Mouse (Mus musculus) monocyte, adult 2 months (primary cell): Measurements from ENCODE around the gene Fbf1.
"Not testable (repeated sequence)": the region's sequence is repeated elsewhere in the genome, so short reads cannot be mapped to it uniquely, and the experiment has no call there.

Source experiments
- DNase-seq, 2 experiments: peaks; one replicate each; pipeline ENCODE4 v3.0.0; 2022; ENCODE audit warnings: low spot score in 2 of 2, low read depth in 1 of 2

Gene Fbf1

GRCm38 (mm10) chr11:116108464-116109137 is 59.4 kb downstream of the Fbf1 start:
- DNase-seq, result no peak

GRCm38 (mm10) chr11:116107777-116108285 is 60.1 kb downstream of the Fbf1 start:
- DNase-seq, result no peak

- no peak for DNase-seq
These were observed 60.8 kb downstream of the Fbf1 start for GRCm38 (mm10) chr11:116106963-116107776.

- DNase-seq, result no peak
These were observed 61.6 kb downstream of the Fbf1 start for GRCm38 (mm10) chr11:116106154-116106962.

GRCm38 (mm10) chr11:116105065-116105464 is 62.9 kb downstream of the Fbf1 start:
- DNase-seq, result no peak

- DNase-seq, result no peak
These were observed 63.8 kb downstream of the Fbf1 start for GRCm38 (mm10) chr11:116104006-116104646.

GRCm38 (mm10) chr11:116103572-116103971 is 64.4 kb downstream of the Fbf1 start:
- no peak for DNase-seq

- DNase-seq, result no peak
These were observed 65.5 kb downstream of the Fbf1 start for GRCm38 (mm10) chr11:116102472-116102871.

- no peak for DNase-seq
These were observed 66.0 kb downstream of the Fbf1 start for GRCm38 (mm10) chr11:116101931-116102381.

GRCm38 (mm10) chr11:116100839-116101238 is 67.1 kb downstream of the Fbf1 start:
- DNase-seq, result no peak

- DNase-seq, result no peak
These were observed 67.6 kb downstream of the Fbf1 start for GRCm38 (mm10) chr11:116100385-116100784.

GRCm38 (mm10) chr11:116099462-116099861 is 68.5 kb downstream of the Fbf1 start:
- DNase-seq, result no peak

GRCm38 (mm10) chr11:116098711-116099460 is 69.1 kb downstream of the Fbf1 start:
- no peak for DNase-seq

GRCm38 (mm10) chr11:116096213-116097108 is 71.5 kb downstream of the Fbf1 start:
- DNase-seq, result peak in 1 of 2 experiments; percentile 40

GRCm38 (mm10) chr11:116095573-116095972 is 72.4 kb downstream of the Fbf1 start:
- no peak for DNase-seq

- DNase-seq, result no peak
These were observed 74.0 kb downstream of the Fbf1 start for GRCm38 (mm10) chr11:116093771-116094565.

GRCm38 (mm10) chr11:116092959-116093358 is 75.0 kb downstream of the Fbf1 start:
- not testable (repeated sequence) for DNase-seq
